Mouse (Mus musculus) embryonic facial prominence, embryonic 15.5 days (tissue): ENCODE measurements around the gene Ceacam14. TPM values are rescaled to one million over a fixed set of nuclear protein-coding genes. Genes with fewer than 3 reads are reported as not detected.

ENCODE experiments used
- ATAC-seq: fragments of 200-750 bp; cut with Nextera tagmentation; 2 replicates; pipeline ENCODE4 v1.8.0; 2017; ENCODE audit warnings: low read depth, moderate TSS enrichment; ENCODE audit not compliant: insufficient number of reproducible peaks, low FRiP score, low TSS enrichment
- H3K27ac ChIP-seq: fragments of 300-500 bp; sonication (generic); replicated peaks from 2 replicates; pipeline ENCODE4 v1.5.1; 2015; ENCODE audit warnings: mild to moderate bottlenecking, inconsistent platforms
- H3K27me3 ChIP-seq: fragments of 300-500 bp; sonication (generic); 2 replicates; pipeline ENCODE4 v1.6.1; 2015; ENCODE audit warnings: inconsistent platforms
- H3K36me3 ChIP-seq: fragments of 300-500 bp; sonication (generic); 2 replicates; pipeline ENCODE4 v1.6.1; 2015; ENCODE audit warnings: mild to moderate bottlenecking, inconsistent platforms
- H3K4me1 ChIP-seq: fragments of 300-500 bp; sonication (generic); 2 replicates; pipeline ENCODE4 v1.6.1; 2015; ENCODE audit warnings: inconsistent platforms
- H3K4me2 ChIP-seq: fragments of 300-500 bp; sonication (generic); replicated peaks from 2 replicates; pipeline ENCODE4 v1.6.1; 2015; ENCODE audit warnings: mild to moderate bottlenecking, inconsistent platforms
- H3K4me3 ChIP-seq: fragments of 300-500 bp; sonication (generic); replicated peaks from 2 replicates; pipeline ENCODE4 v1.5.1; 2015; ENCODE audit warnings: mild to moderate bottlenecking, inconsistent platforms
- H3K9ac ChIP-seq: fragments of 300-500 bp; sonication (generic); 2 replicates; pipeline ENCODE4 v1.6.1; 2015; ENCODE audit warnings: inconsistent platforms
- H3K9me3 ChIP-seq: fragments of 300-500 bp; sonication (generic); replicated peaks from 2 replicates; pipeline ENCODE4 v1.6.1; 2016; ENCODE audit warnings: inconsistent platforms
- WGBS: fragments of 180-500 bp; shearing (Covaris S2); methylation state at CpG from one replicate; pipeline ENCODE4 v1.1.7; 2015; 5-methylcytosine and 5-hydroxymethylcytosine counted together
- polyA plus RNA-seq: library from polyadenylated mRNA; unstranded; fragments of >200 nt; fragmentation: Nextera tagmentation; extraction: Ambion mirVana; gene quantifications from 2 replicates; pipeline ENCODE4 v1.2.1, GENCODE M21; 2015

The Ceacam14 gene
- polyA plus RNA-seq: not detected in 2 replicates

DNA sequence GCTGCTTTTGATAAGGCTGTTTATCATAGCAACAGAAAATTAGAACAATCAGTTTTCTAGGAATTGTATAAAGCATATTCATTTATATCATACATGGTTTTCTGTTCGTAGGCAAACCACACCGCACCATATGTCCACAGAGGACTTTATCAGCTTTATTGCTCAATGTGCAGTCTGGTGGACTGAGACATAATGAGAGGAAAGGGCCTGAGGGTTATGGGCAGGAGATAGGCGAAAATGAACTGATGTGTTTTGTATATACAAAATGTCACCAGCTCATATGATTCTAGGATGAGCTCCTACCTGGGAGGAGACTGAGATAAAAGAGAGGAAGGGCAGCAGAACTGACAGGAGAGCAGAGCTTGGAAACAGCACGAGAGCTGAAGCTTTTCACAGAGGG lies at the start of gene Ceacam14:
TSS of gene Ceacam14 (plus strand) at position 301 of the 400 bp plus-strand sequence.
- Histone ChIP-seq H3K9ac (no peak within 1 kb of the TSS), H3K4me3 (no peak within 1 kb of the TSS), H3K27ac (no peak within 1 kb of the TSS), H3K9me3 (0 out of 2 replicates have a peak, but pooled peaks cover 8% of the 10 kb centered on the region), H3K4me2 (no peak within 1 kb of the TSS), H3K4me1 (no peaks in the 10 kb centered on the region), H3K27me3 (no peaks in the 10 kb centered on the region), H3K36me3 (no peaks in the 10 kb centered on the region)
- no peak for ATAC-seq
- WGBS: 65% methylated on average over 4 of the region's 4 CpGs

Other genes with a start within 250 kb of the Ceacam14 start
- gene Ceacam5, start 99.4 kb upstream of the Ceacam14 start, polyA plus RNA-seq: not detected in 2 replicates
- gene Gm5155, start 59.1 kb downstream of the Ceacam14 start, polyA plus RNA-seq: not detected in 2 replicates
- not detected in 2 replicates for gene Ceacam11, start 159.5 kb downstream of the Ceacam14 start, polyA plus RNA-seq
- not detected in 2 replicates for gene Ceacam13, start 197.3 kb downstream of the Ceacam14 start, polyA plus RNA-seq